Mouse (Mus musculus) lung, embryonic 14.5 days (tissue): Measurements from ENCODE around the gene Zfp322a. TPM values are rescaled to one million over a fixed set of nuclear protein-coding genes. Genes with fewer than 3 reads are reported as not detected.
"Not testable (repeated sequence)": the region's sequence is repeated elsewhere in the genome, so short reads cannot be mapped to it uniquely, and the experiment has no call there.

Experiments used
- ATAC-seq: fragments of 200-750 bp; cut with Nextera tagmentation; 2 replicates; pipeline ENCODE4 v1.8.0; 2017; ENCODE audit warnings: mild to moderate bottlenecking, moderate TSS enrichment, moderate library complexity; ENCODE audit not compliant: insufficient read depth
- DNase-seq: peaks from one replicate; pipeline ENCODE4 v3.0.0-alpha.2; 2015
- H3K27ac ChIP-seq: fragments of 300-500 bp; sonication (generic); 2 replicates; pipeline ENCODE4 v1.5.1; 2014; ENCODE audit warnings: low read depth, mild to moderate bottlenecking, moderate library complexity
- H3K27me3 ChIP-seq: fragments of 300-500 bp; sonication (generic); 2 replicates; pipeline ENCODE4 v1.6.1; 2014; ENCODE audit warnings: low read length, control low read depth; ENCODE audit not compliant: insufficient read depth
- H3K36me3 ChIP-seq: fragments of 300-500 bp; sonication (generic); 2 replicates; pipeline ENCODE4 v1.6.1; 2014; ENCODE audit warnings: control low read depth; ENCODE audit not compliant: insufficient read depth
- H3K4me1 ChIP-seq: fragments of 300-500 bp; sonication (generic); 2 replicates; pipeline ENCODE4 v1.6.1; 2014; ENCODE audit warnings: antibody characterized with exemption, control low read depth; ENCODE audit not compliant: insufficient read depth
- H3K4me2 ChIP-seq: fragments of 300-500 bp; sonication (generic); 2 replicates; pipeline ENCODE4 v1.6.1; 2014; ENCODE audit warnings: mild to moderate bottlenecking
- H3K4me3 ChIP-seq: fragments of 300-500 bp; sonication (generic); 2 replicates; pipeline ENCODE4 v1.5.1; 2014; ENCODE audit warnings: low read depth, low read length
- H3K9ac ChIP-seq: fragments of 300-500 bp; sonication (generic); 2 replicates; pipeline ENCODE4 v1.6.1; 2014
- H3K9me3 ChIP-seq: fragments of 300-500 bp; sonication (generic); 2 replicates; pipeline ENCODE4 v1.6.1; 2016; ENCODE audit warnings: low read depth, low read length, control low read depth
- CTCF ChIP-seq: IDR thresholded peaks from 2 replicates; pipeline ENCODE4 v1.5.1; 2016; ENCODE audit warnings: antibody characterized with exemption, low read depth
- WGBS: fragments of 180-500 bp; shearing (Covaris S2); extraction: QIAGEN DNeasy Blood & Tissue Kit; methylation state at CpG from one replicate; pipeline ENCODE4 v1.1.7; 2014; 5-methylcytosine and 5-hydroxymethylcytosine counted together
- polyA plus RNA-seq: library from polyadenylated mRNA; unstranded; fragments of >200 nt; fragmentation: Nextera tagmentation; extraction: Ambion mirVana; gene quantifications from 2 replicates; pipeline ENCODE4 v1.2.1, GENCODE M21; 2014

The Zfp322a gene
- polyA plus RNA-seq, 1 experiment from 2014 or later = 54.5 TPM

DNA sequence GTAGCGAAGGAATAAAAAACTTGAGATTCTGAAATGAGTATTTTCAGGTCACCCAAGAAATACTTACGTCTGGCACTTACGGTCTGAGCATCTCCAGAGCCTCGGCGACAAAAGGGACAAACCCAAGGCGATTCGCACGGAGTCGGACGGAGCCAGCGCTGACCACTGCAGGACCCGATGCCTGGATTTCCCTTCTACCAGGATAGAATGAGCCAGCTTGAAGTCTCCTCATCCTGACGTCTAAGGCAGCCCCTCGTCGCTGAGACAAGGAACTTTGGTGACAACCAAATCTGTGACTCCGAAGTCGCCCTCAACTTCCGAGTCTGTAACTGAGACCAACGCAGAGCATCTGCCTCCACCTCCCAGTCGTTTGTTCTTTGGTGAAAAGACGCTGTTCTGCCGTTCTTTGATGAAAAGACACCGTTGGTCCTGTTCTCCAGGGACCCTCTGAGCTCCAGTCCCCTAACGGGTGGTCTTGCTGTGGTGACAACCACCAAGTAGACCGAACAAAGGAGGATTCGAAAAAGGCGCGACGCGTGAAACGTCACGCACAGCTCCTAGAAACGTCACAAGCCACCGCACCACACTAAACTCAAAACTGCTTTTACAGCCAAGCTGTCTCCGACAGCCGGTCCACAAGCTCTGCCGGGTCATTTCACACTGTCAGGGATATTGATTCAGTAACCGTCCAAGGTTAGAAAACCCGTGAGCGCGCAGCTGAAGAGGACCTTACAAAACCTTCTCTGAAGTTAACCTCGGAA lies 55.9 kb downstream of the Zfp322a start:
- no peak overlapping the region for H3K27ac ChIP-seq
- H3K4me3 ChIP-seq = peak overlapping the region; percentile 39
- no peak for TF ChIP-seq CTCF
- H3K9ac ChIP-seq = peak overlapping the region; percentile 21; the same call in 1 of the 2 replicates
- peak; percentile 56 for DNase-seq
- no peaks in the 10 kb centered on the region for H3K36me3 ChIP-seq
- H3K4me2 ChIP-seq = peak overlapping the region; percentile 77
- ATAC-seq = peak; percentile 25; the same call in 1 of the 2 replicates
- 1% methylated on average over 42 of the region's 42 CpGs for WGBS
- H3K4me1 ChIP-seq = no peaks in the 10 kb centered on the region
- peaks cover 40% of the 10 kb centered on the region; the same call in 1 of the 2 replicates for H3K27me3 ChIP-seq
- H3K9me3 ChIP-seq = no peaks in the 10 kb centered on the region

DNA sequence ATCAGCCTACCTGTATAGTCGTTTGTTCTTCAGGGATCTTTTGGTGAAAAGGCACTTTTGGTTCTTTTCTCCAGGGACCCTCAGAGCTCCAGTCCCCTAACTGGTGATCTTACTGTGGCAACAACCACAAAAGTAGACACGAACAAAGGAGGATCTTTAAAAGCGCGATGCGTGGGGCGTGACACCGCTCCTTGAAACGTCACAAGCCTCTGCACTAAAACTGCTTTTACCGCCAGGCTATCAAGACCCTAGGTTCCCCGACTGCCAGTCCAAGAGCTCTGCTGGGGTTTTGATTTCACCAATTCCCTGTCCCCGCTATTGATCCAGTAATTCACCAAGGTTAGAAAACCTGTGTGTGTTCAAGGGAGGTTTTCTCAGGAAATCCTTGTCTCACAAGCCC lies 59.0 kb downstream of the Zfp322a start:
- no peak for DNase-seq
- peak overlapping the region; percentile 44 for H3K4me3 ChIP-seq
- ATAC-seq = no peak
- peak overlapping the region; percentile 82 for H3K4me2 ChIP-seq
- no peaks in the 10 kb centered on the region for H3K36me3 ChIP-seq
- WGBS = 4% methylated on average over 11 of the region's 11 CpGs
- H3K4me1 ChIP-seq = no peaks in the 10 kb centered on the region
- peak overlapping the region; percentile 34 for H3K9ac ChIP-seq
- H3K27ac ChIP-seq = no peak overlapping the region
- no peak for TF ChIP-seq CTCF
- peaks cover 37% of the 10 kb centered on the region; the same call in 1 of the 2 replicates for H3K27me3 ChIP-seq
- no peaks in the 10 kb centered on the region for H3K9me3 ChIP-seq

DNA sequence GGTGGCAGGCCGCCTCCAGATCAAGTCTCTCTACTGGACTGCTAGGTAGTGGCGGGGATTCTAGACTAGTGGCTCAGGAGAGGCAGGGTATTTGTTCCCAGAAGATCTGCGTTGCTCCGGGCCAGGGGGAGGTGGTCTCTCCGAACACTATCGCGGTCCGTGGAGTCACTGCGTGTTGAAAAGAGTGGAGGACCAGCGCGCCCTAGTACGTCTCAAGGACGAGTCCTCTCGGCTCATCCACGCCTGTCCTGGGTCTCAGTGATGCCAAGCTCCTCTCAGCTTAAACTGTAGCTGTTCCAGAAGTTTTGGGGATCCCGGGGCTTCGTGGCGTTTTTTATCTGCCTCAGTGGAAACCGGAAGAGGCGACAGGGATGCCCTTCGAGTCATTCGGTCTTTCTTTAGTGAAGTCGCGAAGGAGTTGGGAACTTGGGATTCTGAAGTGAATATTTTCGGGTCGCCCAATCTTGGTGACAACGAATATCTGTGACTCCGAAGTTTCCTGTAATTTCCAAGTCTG lies 59.5 kb downstream of the Zfp322a start:
- peak; percentile 49 for DNase-seq
- no peak for TF ChIP-seq CTCF
- H3K36me3 ChIP-seq = no peaks in the 10 kb centered on the region
- H3K27ac ChIP-seq = no peak overlapping the region
- H3K4me1 ChIP-seq = no peaks in the 10 kb centered on the region
- peak overlapping the region; percentile 82 for H3K4me2 ChIP-seq
- H3K27me3 ChIP-seq = peaks cover 37% of the 10 kb centered on the region; the same call in 1 of the 2 replicates
- H3K4me3 ChIP-seq = peak overlapping the region; percentile 44
- H3K9ac ChIP-seq = peak overlapping the region; percentile 34
- ATAC-seq = 0 out of 2 replicates have a peak, but pooled peaks have one; percentile 19
- WGBS = under 1% methylated on average over 28 of the region's 28 CpGs
- H3K9me3 ChIP-seq = no peaks in the 10 kb centered on the region

DNA sequence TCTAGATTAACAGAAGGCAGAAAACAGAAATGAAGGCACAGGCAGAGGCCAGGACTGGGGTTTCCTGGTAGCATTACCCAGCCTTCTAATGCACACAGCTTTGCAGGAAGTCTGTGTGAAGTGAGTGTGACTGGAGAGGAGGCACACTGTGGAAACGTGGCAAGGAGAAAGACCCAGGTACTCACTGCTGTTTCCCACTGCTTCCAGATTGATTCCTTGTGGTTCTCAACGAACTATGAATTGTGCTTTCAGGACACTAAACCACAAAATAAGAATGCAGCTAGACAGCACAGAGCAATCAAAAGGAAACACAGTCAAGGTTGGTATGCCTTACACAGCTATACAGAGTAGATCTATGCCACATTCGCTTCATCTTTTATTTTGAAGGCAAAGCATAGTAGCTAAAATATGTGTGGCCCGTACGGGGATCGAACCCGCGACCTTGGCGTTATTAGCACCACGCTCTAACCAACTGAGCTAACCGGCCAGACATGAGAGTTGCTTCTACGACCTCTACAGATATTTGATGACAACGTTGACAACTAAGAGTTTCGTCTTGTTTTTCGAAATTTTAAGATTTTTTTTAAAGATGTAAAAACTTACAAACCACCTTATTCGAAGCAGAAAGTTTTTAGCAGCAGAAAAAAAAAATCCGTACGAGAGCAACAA lies 60.2 kb downstream of the Zfp322a start:
- peak; percentile 50 for ATAC-seq
- DNase-seq = peak; percentile 79
- Histone ChIP-seq H3K27me3 (peaks cover 33% of the 10 kb centered on the region; the same call in 1 of the 2 replicates), H3K4me3 (peak overlapping the region; percentile 44), H3K4me2 (peak overlapping the region; percentile 82)
- not testable (repeated sequence) for H3K36me3 ChIP-seq, H3K4me1 ChIP-seq, H3K27ac ChIP-seq, H3K9ac ChIP-seq, H3K9me3 ChIP-seq
- 4% methylated on average over 18 of the region's 18 CpGs for WGBS

DNA sequence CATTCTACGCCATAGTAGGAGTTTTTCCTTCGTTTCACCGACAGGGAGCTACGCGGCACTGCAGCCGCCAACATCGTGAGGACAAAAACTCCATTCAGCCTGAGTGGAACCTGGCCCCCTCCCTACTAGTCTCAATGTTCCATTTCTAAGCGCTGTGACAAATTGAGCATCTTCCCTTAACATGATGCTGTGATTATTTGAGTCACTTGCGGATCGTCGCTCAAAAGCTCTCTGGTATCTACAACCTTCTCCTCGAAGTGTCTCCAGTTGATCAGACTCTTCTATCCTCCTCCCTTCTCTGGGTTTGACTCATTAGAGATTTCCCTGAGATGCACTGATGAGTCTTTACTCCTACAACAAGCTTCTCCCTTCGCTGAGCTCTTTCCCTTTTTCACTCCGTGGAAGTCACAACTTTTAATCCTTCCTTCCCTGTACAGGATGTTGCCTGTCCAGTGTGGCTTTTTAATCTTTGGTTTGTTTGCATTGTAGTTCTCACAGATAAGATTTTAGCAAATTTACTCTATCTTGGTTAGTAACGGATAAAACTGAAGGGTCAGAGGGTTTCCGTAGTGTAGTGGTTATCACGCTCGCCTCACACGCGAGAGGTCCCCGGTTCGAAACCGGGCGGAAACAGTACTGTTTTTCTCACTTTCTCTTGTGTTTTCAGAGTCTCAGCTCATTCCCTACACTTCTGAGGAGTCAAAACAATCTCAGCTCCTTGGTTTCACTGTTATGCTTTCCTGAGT lies 61.8 kb downstream of the Zfp322a start:
- Histone ChIP-seq H3K36me3 (no peaks in the 10 kb centered on the region), H3K9ac (peak overlapping the region; percentile 13; the same call in 1 of the 2 replicates), H3K4me3 (peak overlapping the region; percentile 35), H3K4me1 (no peaks in the 10 kb centered on the region), H3K27me3 (peaks cover 22% of the 10 kb centered on the region; the same call in 1 of the 2 replicates), H3K27ac (no peak overlapping the region), H3K4me2 (peak overlapping the region; percentile 59), H3K9me3 (no peaks in the 10 kb centered on the region)
- peak; percentile 35; the same call in 1 of the 2 replicates for TF ChIP-seq CTCF
- 3% methylated on average over 24 of the region's 24 CpGs for WGBS
- peak; percentile 61 for ATAC-seq
- DNase-seq = peak; percentile 86

DNA sequence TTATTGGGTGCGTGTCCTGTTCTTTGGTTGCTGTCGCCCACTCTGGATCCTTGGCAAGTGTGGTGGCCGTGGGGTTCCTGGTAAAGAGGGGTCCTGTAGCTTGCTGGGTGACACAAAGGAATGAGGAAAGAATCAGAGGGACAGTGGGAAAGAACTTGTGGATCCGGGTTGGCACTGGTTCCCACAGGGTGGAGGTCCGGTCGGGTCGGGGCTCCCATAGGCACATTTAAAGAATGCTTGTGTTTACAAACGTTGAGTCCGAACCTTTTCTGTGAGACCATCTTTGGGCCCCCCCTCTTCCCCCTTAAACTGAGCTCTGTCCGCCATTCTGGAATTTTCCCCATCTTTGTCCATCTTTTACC lies 62.3 kb downstream of the Zfp322a start:
- no peak for TF ChIP-seq CTCF
- 0 out of 2 replicates have a peak, but pooled peaks have one; percentile 4 for ATAC-seq
- DNase-seq = no peak

More for the DNA sequence above, 62.3 kb downstream of the Zfp322a start:
- H3K27me3 ChIP-seq = peaks cover 22% of the 10 kb centered on the region; the same call in 1 of the 2 replicates
- 12% methylated on average over 10 of the region's 10 CpGs for WGBS
- H3K4me1 ChIP-seq = no peaks in the 10 kb centered on the region
- peak overlapping the region; percentile 59 for H3K4me2 ChIP-seq
- H3K27ac ChIP-seq = no peak overlapping the region
- H3K9me3 ChIP-seq = no peaks in the 10 kb centered on the region
- H3K9ac ChIP-seq = no peak overlapping the region
- no peaks in the 10 kb centered on the region for H3K36me3 ChIP-seq
- H3K4me3 ChIP-seq = peak overlapping the region; percentile 35

Other genes starting within 250 kb of the Zfp322a start
- gene Vmn1r218, start 236.1 kb downstream of the Zfp322a start, polyA plus RNA-seq = not detected in 2 replicates
- 0.03 TPM in 1 of 2 replicates, not detected in the other for gene Vmn1r219, start 209.9 kb downstream of the Zfp322a start, polyA plus RNA-seq
- gene Vmn1r220, start 181.2 kb downstream of the Zfp322a start, polyA plus RNA-seq = not detected in 2 replicates
- gene Vmn1r221, start 155.1 kb downstream of the Zfp322a start, polyA plus RNA-seq = not detected in 2 replicates
- gene Vmn1r222, start 133.3 kb downstream of the Zfp322a start, polyA plus RNA-seq = not detected in 2 replicates
- not detected in 2 replicates for gene Vmn1r223, start 122.1 kb downstream of the Zfp322a start, polyA plus RNA-seq
- 12.7 and 13.5 TPM in 2 replicates for gene Abt1, start 54.7 kb upstream of the Zfp322a start, polyA plus RNA-seq
- gene Btn1a1, start 96.7 kb upstream of the Zfp322a start, polyA plus RNA-seq = 0.07 and 0.18 TPM in 2 replicates
- 0.63 and 0.73 TPM in 2 replicates for gene Btn2a2, start 119.6 kb upstream of the Zfp322a start, polyA plus RNA-seq
- 7.1 and 7.6 TPM in 2 replicates for gene Hist1h4h, start 161.8 kb upstream of the Zfp322a start, polyA plus RNA-seq
- 13.0 and 14.6 TPM in 2 replicates for gene Hist1h2af, start 164.7 kb upstream of the Zfp322a start, polyA plus RNA-seq
- gene Hist1h3g, start 166.2 kb upstream of the Zfp322a start, polyA plus RNA-seq = 6.6 and 7.5 TPM in 2 replicates
- gene Hist1h2bh, start 174.2 kb upstream of the Zfp322a start, polyA plus RNA-seq = 1.0 and 1.8 TPM in 2 replicates
- gene Hist1h3f, start 174.8 kb upstream of the Zfp322a start, polyA plus RNA-seq = 2.0 and 2.6 TPM in 2 replicates
- 1.4 and 2.7 TPM in 2 replicates for gene Hist1h4f, start 182.4 kb upstream of the Zfp322a start, polyA plus RNA-seq
- gene Hist1h1d, start 184.1 kb upstream of the Zfp322a start, polyA plus RNA-seq = 0.87 and 0.99 TPM in 2 replicates
- gene Hist1h3e, start 193.2 kb upstream of the Zfp322a start, polyA plus RNA-seq = 8.2 and 10.6 TPM in 2 replicates
- gene Hist1h2ae, start 202.0 kb upstream of the Zfp322a start, polyA plus RNA-seq = 164 and 166 TPM in 2 replicates
- 14.9 TPM in 2 replicates for gene Hist1h2bg, start 202.2 kb upstream of the Zfp322a start, polyA plus RNA-seq
- gene Hist1h2bf, start 205.0 kb upstream of the Zfp322a start, polyA plus RNA-seq = 7.8 and 12.2 TPM in 2 replicates
- 4.2 and 4.9 TPM in 2 replicates for gene Hist1h2ad, start 205.2 kb upstream of the Zfp322a start, polyA plus RNA-seq
- gene Hist1h3d, start 206.6 kb upstream of the Zfp322a start, polyA plus RNA-seq = 10.0 and 13.9 TPM in 2 replicates
- 144 and 147 TPM in 2 replicates for gene Hist1h4d, start 212.4 kb upstream of the Zfp322a start, polyA plus RNA-seq